Mouse (Mus musculus) adrenal gland, adult 18-20 months (tissue): ENCODE results near the gene Des. TPM values are rescaled to one million over a fixed set of nuclear protein-coding genes. Genes with fewer than 3 reads are reported as not detected.

ENCODE experiments used
- DNase-seq, 2 experiments: peaks; one replicate each; pipeline ENCODE4 v3.0.0; 2021 to 2022; ENCODE audit warnings: low spot score in 2 of 2
- total RNA-seq, 2 experiments: library from RNA; stranded (reverse); gene quantifications; 1 replicate in 1 of 2; 2 replicates in 1 of 2; pipeline ENCODE4 v1.2.3; 2021

Gene Des
- total RNA-seq, 2 experiments from 2014 or later, result 15.9 to 21.3 TPM

GRCm38 (mm10) chr1:75345036-75345935 lies 14.8 kb upstream of the Des start:
- DNase-seq, result no peak

- DNase-seq, result no peak
Observed at GRCm38 (mm10) chr1:75347279-75347678, 12.8 kb upstream of the Des start.

GRCm38 (mm10) chr1:75349275-75349674 lies 10.9 kb upstream of the Des start:
- no peak for DNase-seq

- peak in 1 of 2 experiments; percentile 26 for DNase-seq
Observed at GRCm38 (mm10) chr1:75357261-75357660, 2.9 kb upstream of the Des start.

GRCm38 (mm10) chr1:75358009-75358408 lies 2.1 kb upstream of the Des start:
- DNase-seq, result no peak

- DNase-seq, result no peak
Observed at GRCm38 (mm10) chr1:75359346-75359745, 783 bp upstream of the Des start.

- DNase-seq, result no peak
Observed at GRCm38 (mm10) chr1:75361123-75361522, 994 bp downstream of the Des start.

GRCm38 (mm10) chr1:75361750-75362149 lies 1.6 kb downstream of the Des start:
- DNase-seq, result no peak

GRCm38 (mm10) chr1:75363868-75364267 lies 3.7 kb downstream of the Des start:
- no peak for DNase-seq

- DNase-seq, result no peak
Observed at GRCm38 (mm10) chr1:75365510-75366137, 5.5 kb downstream of the Des start.

- no peak for DNase-seq
Observed at GRCm38 (mm10) chr1:75369360-75369983, 9.3 kb downstream of the Des start.

GRCm38 (mm10) chr1:75369984-75370660 lies 10.0 kb downstream of the Des start:
- peak in 1 of 2 experiments; percentile 45 for DNase-seq

GRCm38 (mm10) chr1:75371317-75372095 lies 11.4 kb downstream of the Des start:
- DNase-seq, result peak; percentile 52 to 53

GRCm38 (mm10) chr1:75372450-75372849 lies 12.3 kb downstream of the Des start:
- no peak for DNase-seq

GRCm38 (mm10) chr1:75373276-75373675 lies 13.1 kb downstream of the Des start:
- DNase-seq, result no peak

GRCm38 (mm10) chr1:75374950-75375936 lies 15.1 kb downstream of the Des start, which contains the start of gene Speg:
Gene Speg, plus strand, starts transcription at chr1:75375297.
- DNase-seq, result no peak

- DNase-seq, result no peak
Observed at GRCm38 (mm10) chr1:75379196-75379595, 19.1 kb downstream of the Des start.

- DNase-seq, result no peak
Observed at GRCm38 (mm10) chr1:75379931-75380330, 19.8 kb downstream of the Des start.

- DNase-seq, result no peak
Observed at GRCm38 (mm10) chr1:75380951-75381350, 20.8 kb downstream of the Des start.
